Mouse (Mus musculus) bone marrow, adult 2 months (tissue): Measurements from ENCODE around the gene Olfr44.

ENCODE experiments used
- CTCF ChIP-seq: fragments of 200-500 bp; IDR thresholded peaks from 2 replicates; pipeline ENCODE4 v1.5.1; 2011; ENCODE audit warnings: low read length, control low read depth; ENCODE audit not compliant: control insufficient read depth, insufficient read depth
- POLR2A ChIP-seq: fragments of 200-500 bp; IDR thresholded peaks from 2 replicates; pipeline ENCODE4 v1.6.1; 2011; ENCODE audit warnings: low read depth, mild to moderate bottlenecking, control low read depth, low read length, borderline replicate concordance; ENCODE audit not compliant: control insufficient read depth

DNA sequence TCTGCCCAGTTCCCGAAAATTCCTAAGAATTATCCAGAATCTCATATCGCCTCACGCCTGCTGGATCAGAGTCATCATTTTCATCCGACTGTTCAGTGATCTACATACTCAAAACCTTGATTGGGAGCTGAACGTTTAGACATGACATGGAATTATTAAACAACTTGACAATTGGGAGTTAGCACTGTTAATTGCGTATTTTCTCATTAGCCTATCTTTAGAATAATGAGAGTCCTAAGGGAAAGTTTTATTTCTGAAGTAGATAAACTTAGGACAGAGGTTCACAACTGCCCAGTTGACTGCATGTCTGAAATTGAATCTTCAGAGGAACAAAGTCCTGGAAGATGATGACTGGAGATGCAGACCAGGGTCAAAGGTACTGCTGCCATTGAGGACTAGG lies 37.4 kb downstream of the Olfr44 start, which contains the start of gene Olfr954:
- TF ChIP-seq POLR2A: no peak
- TF ChIP-seq CTCF: no peak
